Mouse (Mus musculus): Measurements from ENCODE around the gene Nodal. TPM values are rescaled to one million over a fixed set of nuclear protein-coding genes. Genes with fewer than 3 reads are reported as not detected.
A peak's percentile ranks its signal among the peaks of the same experiment; 100 is the strongest.

Nodal gene
- 52.2 and 53.5 TPM in 2 replicates for polyA plus RNA-seq (2011; ENCODE audit: insufficient read depth, insufficient read length, low read depth, missing spikeins)

- Histone ChIP-seq H3K9ac (ENCODE audit: low read depth, poor library complexity, severe bottlenecking) (peak within 1 kb of the TSS; percentile 91), H3K4me3 (ENCODE audit: low read depth, low read length) (peak within 1 kb of the TSS; percentile 85), H3K27ac (ENCODE audit: insufficient read depth, low read length) (peak within 1 kb of the TSS; percentile 99), H3K27me3 (ENCODE audit: control insufficient read depth, insufficient read depth, low read length, poor library complexity, severe bottlenecking) (no peaks in the 10 kb centered on the region), H3K4me1 (ENCODE audit: control insufficient read depth, insufficient read depth, low read length) (peaks cover 6% of the 10 kb centered on the region), H3K9me3 (replicated peaks; ENCODE audit: control insufficient read depth, insufficient read depth, low read length, poor library complexity, severe bottlenecking) (no peaks in the 10 kb centered on the region), H3K36me3 (ENCODE audit: control insufficient read depth, insufficient read depth, low read length, poor library complexity, severe bottlenecking) (peaks cover 14% of the 10 kb centered on the region)
- TF ChIP-seq POLR2A (IDR thresholded peaks at IDR 0.05; ENCODE audit: insufficient read depth, low read length) = no peak
- TF ChIP-seq EP300 (IDR thresholded peaks at IDR 0.05; ENCODE audit: insufficient read depth, low read depth, low read length) = no peak
- TF ChIP-seq CTCF (IDR thresholded peaks at IDR 0.05; ENCODE audit: low read depth, low read length) = no peak
These were observed at the start of gene Nodal for GRCm38 (mm10) chr10:61417672-61418071. Nodal (plus strand) TSS chr10:61417972.

- no peak overlapping the region for H3K9ac ChIP-seq (ENCODE audit: low read depth, poor library complexity, severe bottlenecking)
- no peaks in the 10 kb centered on the region for H3K9me3 ChIP-seq (replicated peaks; ENCODE audit: control insufficient read depth, insufficient read depth, low read length, poor library complexity, severe bottlenecking)
- H3K4me3 ChIP-seq (ENCODE audit: low read depth, low read length) = no peak overlapping the region
- H3K4me1 ChIP-seq (ENCODE audit: control insufficient read depth, insufficient read depth, low read length) = peaks cover 18% of the 10 kb centered on the region
- no peak for TF ChIP-seq CTCF (IDR thresholded peaks at IDR 0.05; ENCODE audit: low read depth, low read length)
- no peak for TF ChIP-seq EP300 (IDR thresholded peaks at IDR 0.05; ENCODE audit: insufficient read depth, low read depth, low read length)
- no peak for TF ChIP-seq POLR2A (IDR thresholded peaks at IDR 0.05; ENCODE audit: insufficient read depth, low read length)
- no peaks in the 10 kb centered on the region for H3K27me3 ChIP-seq (ENCODE audit: control insufficient read depth, insufficient read depth, low read length, poor library complexity, severe bottlenecking)
- H3K36me3 ChIP-seq (ENCODE audit: control insufficient read depth, insufficient read depth, low read length, poor library complexity, severe bottlenecking) = no peaks in the 10 kb centered on the region
- no peak overlapping the region for H3K27ac ChIP-seq (ENCODE audit: insufficient read depth, low read length)
These were observed 48.0 kb upstream of the Nodal start for GRCm38 (mm10) chr10:61369755-61370154.

- no peak overlapping the region for H3K27ac ChIP-seq (ENCODE audit: insufficient read depth, low read length)
These were observed 47.3 kb upstream of the Nodal start for GRCm38 (mm10) chr10:61370273-61370979.

GRCm38 (mm10) chr10:61371884-61372584, 45.7 kb upstream of the Nodal start:
- no peak overlapping the region for H3K9ac ChIP-seq (ENCODE audit: low read depth, poor library complexity, severe bottlenecking)
- no peak overlapping the region for H3K27ac ChIP-seq (ENCODE audit: insufficient read depth, low read length)
- H3K4me3 ChIP-seq (ENCODE audit: low read depth, low read length) = no peak overlapping the region
- TF ChIP-seq EP300 (IDR thresholded peaks at IDR 0.05; ENCODE audit: insufficient read depth, low read depth, low read length) = no peak
- no peak for TF ChIP-seq POLR2A (IDR thresholded peaks at IDR 0.05; ENCODE audit: insufficient read depth, low read length)
- TF ChIP-seq CTCF (IDR thresholded peaks at IDR 0.05; ENCODE audit: low read depth, low read length) = no peak
- no peaks in the 10 kb centered on the region for H3K36me3 ChIP-seq (ENCODE audit: control insufficient read depth, insufficient read depth, low read length, poor library complexity, severe bottlenecking)
- no peaks in the 10 kb centered on the region for H3K27me3 ChIP-seq (ENCODE audit: control insufficient read depth, insufficient read depth, low read length, poor library complexity, severe bottlenecking)
- no peaks in the 10 kb centered on the region for H3K9me3 ChIP-seq (replicated peaks; ENCODE audit: control insufficient read depth, insufficient read depth, low read length, poor library complexity, severe bottlenecking)
- H3K4me1 ChIP-seq (ENCODE audit: control insufficient read depth, insufficient read depth, low read length) = peaks cover 20% of the 10 kb centered on the region

More at GRCm38 (mm10) chr10:61370273-61370979, 47.3 kb upstream of the Nodal start:
- Histone ChIP-seq H3K9ac (ENCODE audit: low read depth, poor library complexity, severe bottlenecking) (no peak overlapping the region), H3K9me3 (replicated peaks; ENCODE audit: control insufficient read depth, insufficient read depth, low read length, poor library complexity, severe bottlenecking) (no peaks in the 10 kb centered on the region), H3K27me3 (ENCODE audit: control insufficient read depth, insufficient read depth, low read length, poor library complexity, severe bottlenecking) (no peaks in the 10 kb centered on the region), H3K4me3 (ENCODE audit: low read depth, low read length) (no peak overlapping the region), H3K4me1 (ENCODE audit: control insufficient read depth, insufficient read depth, low read length) (peaks cover 20% of the 10 kb centered on the region), H3K36me3 (ENCODE audit: control insufficient read depth, insufficient read depth, low read length, poor library complexity, severe bottlenecking) (no peaks in the 10 kb centered on the region)
- TF ChIP-seq CTCF (IDR thresholded peaks at IDR 0.05; ENCODE audit: low read depth, low read length) (no peak), EP300 (IDR thresholded peaks at IDR 0.05; ENCODE audit: insufficient read depth, low read depth, low read length) (no peak), POLR2A (IDR thresholded peaks at IDR 0.05; ENCODE audit: insufficient read depth, low read length) (no peak)

GRCm38 (mm10) chr10:61372585-61372923, 45.2 kb upstream of the Nodal start:
- peaks cover 23% of the 10 kb centered on the region for H3K4me1 ChIP-seq (ENCODE audit: control insufficient read depth, insufficient read depth, low read length)
- no peaks in the 10 kb centered on the region for H3K9me3 ChIP-seq (replicated peaks; ENCODE audit: control insufficient read depth, insufficient read depth, low read length, poor library complexity, severe bottlenecking)
- H3K36me3 ChIP-seq (ENCODE audit: control insufficient read depth, insufficient read depth, low read length, poor library complexity, severe bottlenecking) = no peaks in the 10 kb centered on the region
- TF ChIP-seq POLR2A (IDR thresholded peaks at IDR 0.05; ENCODE audit: insufficient read depth, low read length) (no peak), EP300 (IDR thresholded peaks at IDR 0.05; ENCODE audit: insufficient read depth, low read depth, low read length) (no peak), CTCF (IDR thresholded peaks at IDR 0.05; ENCODE audit: low read depth, low read length) (no peak)
- no peaks in the 10 kb centered on the region for H3K27me3 ChIP-seq (ENCODE audit: control insufficient read depth, insufficient read depth, low read length, poor library complexity, severe bottlenecking)
- H3K27ac ChIP-seq (ENCODE audit: insufficient read depth, low read length) = no peak overlapping the region
- no peak overlapping the region for H3K4me3 ChIP-seq (ENCODE audit: low read depth, low read length)
- no peak overlapping the region for H3K9ac ChIP-seq (ENCODE audit: low read depth, poor library complexity, severe bottlenecking)

- Histone ChIP-seq H3K27ac (ENCODE audit: insufficient read depth, low read length) (no peak overlapping the region; the same call in 1 of the 2 replicates), H3K4me3 (ENCODE audit: low read depth, low read length) (no peak overlapping the region), H3K9me3 (replicated peaks; ENCODE audit: control insufficient read depth, insufficient read depth, low read length, poor library complexity, severe bottlenecking) (no peaks in the 10 kb centered on the region), H3K9ac (ENCODE audit: low read depth, poor library complexity, severe bottlenecking) (no peak overlapping the region), H3K4me1 (ENCODE audit: control insufficient read depth, insufficient read depth, low read length) (peaks cover 21% of the 10 kb centered on the region), H3K36me3 (ENCODE audit: control insufficient read depth, insufficient read depth, low read length, poor library complexity, severe bottlenecking) (no peaks in the 10 kb centered on the region), H3K27me3 (ENCODE audit: control insufficient read depth, insufficient read depth, low read length, poor library complexity, severe bottlenecking) (no peaks in the 10 kb centered on the region)
- TF ChIP-seq POLR2A (IDR thresholded peaks at IDR 0.05; ENCODE audit: insufficient read depth, low read length) (no peak), EP300 (IDR thresholded peaks at IDR 0.05; ENCODE audit: insufficient read depth, low read depth, low read length) (peak; percentile 67; the same call in 1 of the 2 replicates)
These were observed 43.7 kb upstream of the Nodal start for GRCm38 (mm10) chr10:61374076-61374475.

Data from ES-Bruce4 (cell line).